Mouse (Mus musculus) heart, postnatal 36 days (tissue): ENCODE measurements around the gene C1qb. TPM values are rescaled to one million over a fixed set of nuclear protein-coding genes. Genes with fewer than 3 reads are reported as not detected.

Experiments used
- DNase-seq, 2 experiments: peaks; one replicate each; pipeline ENCODE4 v3.0.0; 2021 to 2022
- intact Hi-C: fragments of 180-260 bp; cut with DNase I; formaldehyde crosslinking; loops from one replicate; pipeline ENCODE4 v1.15.1; 2025
- total RNA-seq, 2 experiments: library from RNA; stranded (reverse); gene quantifications; 2 replicates each; pipeline ENCODE4 v1.2.3; 2021

Gene C1qb
- total RNA-seq, 2 experiments from 2014 or later = 39.8 to 72.6 TPM

DNA sequence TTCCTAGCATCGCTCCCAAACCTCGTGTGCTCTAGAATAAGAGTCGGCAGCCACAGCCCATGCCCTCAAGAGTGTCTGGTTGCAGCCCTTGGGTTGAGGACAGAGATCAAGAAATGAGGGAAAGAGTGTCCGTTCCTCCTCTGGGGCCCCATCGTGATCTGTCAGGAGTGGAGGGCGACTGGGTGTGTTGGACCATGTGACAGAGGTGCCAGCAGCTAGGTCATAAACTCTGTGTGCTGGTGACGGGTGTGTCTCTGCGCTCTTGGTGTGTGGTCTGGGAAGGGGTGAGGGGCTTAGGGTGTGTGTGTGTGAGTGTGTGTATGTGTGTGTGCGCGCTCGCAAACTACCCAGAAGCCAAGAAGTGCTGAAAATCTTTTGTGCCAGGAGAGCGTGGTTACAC is 33.0 kb downstream of the C1qb start:
- DNase-seq = no peak
- intact Hi-C loops = no loop called here

DNA sequence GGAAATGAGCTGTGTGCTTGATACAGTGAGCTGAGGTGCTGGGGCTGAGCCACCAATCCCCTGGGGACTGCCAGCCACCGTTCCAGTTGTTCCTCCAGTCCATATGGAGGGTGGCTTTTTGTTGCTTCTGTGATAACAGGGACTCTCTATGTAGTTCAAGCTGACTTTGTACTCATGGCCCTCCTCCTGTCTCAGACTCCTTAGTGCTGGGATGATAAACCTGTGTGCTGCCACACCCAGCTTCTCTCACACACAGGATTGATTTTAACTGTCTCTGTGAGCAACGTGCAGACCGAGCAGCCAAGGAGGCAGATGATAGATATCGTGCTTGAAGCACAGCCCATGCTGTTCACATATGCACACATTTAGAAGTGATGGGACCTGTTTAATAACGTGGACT is 33.9 kb downstream of the C1qb start:
- DNase-seq = no peak
- intact Hi-C loops = no loop called here

DNA sequence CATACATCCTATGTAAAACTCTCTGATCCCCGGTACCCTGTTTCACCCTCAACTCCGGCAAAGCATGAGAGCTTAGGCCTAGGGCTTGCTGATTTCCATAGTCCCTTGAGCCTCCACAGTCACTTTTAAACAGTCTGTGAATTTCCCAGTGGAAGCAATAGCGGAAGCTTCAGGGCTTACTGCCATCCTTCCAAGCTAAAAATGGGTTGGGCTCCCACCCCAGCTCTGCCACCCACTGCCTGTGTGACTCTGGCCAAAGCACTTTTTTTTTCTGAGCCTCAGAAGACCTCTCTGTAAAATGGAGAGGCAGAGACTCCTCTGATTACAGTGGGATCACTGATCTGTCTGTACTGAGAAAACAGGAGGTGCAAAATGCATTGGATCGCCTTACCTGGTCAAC is 37.4 kb downstream of the C1qb start:
- no peak for DNase-seq
- intact Hi-C loops = no loop called here

DNA sequence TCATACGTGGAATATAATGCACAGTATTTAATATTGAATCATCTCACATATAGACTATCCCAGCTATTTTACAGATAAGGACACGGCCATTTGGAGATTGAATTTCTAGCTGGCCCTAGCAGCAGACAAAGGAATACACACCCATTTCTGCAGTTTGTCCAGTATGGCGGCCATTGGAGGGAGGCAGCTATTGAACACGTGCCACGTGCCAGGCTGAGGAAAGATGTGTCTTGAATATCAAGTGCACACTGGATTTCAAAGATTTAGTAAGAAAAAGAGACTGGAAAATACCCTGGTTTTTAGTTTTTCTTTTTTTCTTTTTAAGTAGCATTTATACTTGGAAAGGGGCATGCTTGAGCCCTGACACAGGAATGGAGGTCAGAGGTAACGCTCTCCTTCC is 38.8 kb downstream of the C1qb start:
- intact Hi-C loops = no loop called here

DNA sequence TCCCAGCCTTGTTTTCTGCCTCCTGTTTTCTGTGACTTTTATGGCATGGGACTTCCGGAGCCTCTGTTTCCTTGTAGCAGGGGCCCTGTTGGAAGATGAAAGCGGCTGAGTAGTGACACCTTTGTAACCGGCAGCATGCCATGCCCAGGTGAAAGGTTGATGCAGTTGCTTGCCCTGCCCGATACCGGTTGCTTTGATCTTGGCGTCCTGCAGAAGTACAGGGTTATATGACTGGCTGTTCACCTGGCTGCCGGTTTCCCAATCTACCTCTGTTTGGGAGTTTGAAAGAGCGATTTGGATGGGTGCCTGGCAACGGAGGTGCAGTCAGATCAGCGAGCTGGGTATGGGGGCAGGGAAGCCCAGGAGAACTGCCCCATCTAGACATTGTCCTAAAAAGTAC is 43.2 kb downstream of the C1qb start:
- intact Hi-C loops = loop anchor here (5.0 kb wide), 1 partner anchor 101 kb away; no protein-coding TSS in a partner anchor
- no peak for DNase-seq

More for the DNA sequence above, 38.8 kb downstream of the C1qb start:
- no peak for DNase-seq

DNA sequence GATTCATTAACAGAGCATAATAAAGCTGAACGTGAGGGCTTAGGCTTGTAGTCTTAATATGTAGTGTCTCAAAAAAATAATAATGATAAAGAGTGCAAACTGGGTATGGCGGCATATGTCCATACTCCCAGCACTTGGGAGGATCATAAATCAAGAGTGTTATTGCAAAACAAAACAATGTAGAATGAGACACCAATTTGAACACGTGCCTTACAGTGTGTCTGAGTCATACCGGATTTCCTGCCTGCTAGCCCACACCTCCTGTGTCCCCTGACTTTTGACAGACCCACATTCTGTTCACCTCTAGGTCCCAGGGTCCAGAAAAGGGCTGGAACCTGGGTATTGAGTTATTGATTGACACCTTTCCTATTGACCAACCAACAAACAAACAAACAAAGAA is 44.0 kb downstream of the C1qb start:
- no peak for DNase-seq
- intact Hi-C loops = loop anchor here (5.0 kb wide), 1 partner anchor 100 kb away; no protein-coding TSS in a partner anchor

DNA sequence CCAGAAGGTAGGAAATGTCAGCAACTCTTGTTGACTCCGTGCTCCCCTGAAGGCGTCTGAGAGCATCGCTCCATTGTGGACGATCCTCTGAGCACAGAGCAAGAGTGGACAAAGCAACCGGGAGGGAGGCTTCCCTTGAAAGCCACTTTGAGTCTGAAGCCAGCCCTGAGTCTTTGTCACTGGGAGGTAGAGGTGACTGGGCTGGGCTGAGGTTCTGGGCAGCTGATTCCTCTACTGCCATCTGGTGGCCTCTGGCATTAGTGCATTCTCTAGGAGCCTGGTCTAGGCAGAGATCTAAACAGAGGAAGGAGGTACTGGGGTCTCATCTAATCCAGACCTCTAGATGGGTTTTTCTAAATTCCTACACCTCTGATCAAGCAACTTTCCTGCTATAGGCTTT is 44.9 kb downstream of the C1qb start:
- DNase-seq = peak; percentile 79 to 82
- intact Hi-C loops = loop anchor here (1.0 to 5.0 kb wide), 3 partner anchors 99 to 163 kb away; no protein-coding TSS in a partner anchor

DNA sequence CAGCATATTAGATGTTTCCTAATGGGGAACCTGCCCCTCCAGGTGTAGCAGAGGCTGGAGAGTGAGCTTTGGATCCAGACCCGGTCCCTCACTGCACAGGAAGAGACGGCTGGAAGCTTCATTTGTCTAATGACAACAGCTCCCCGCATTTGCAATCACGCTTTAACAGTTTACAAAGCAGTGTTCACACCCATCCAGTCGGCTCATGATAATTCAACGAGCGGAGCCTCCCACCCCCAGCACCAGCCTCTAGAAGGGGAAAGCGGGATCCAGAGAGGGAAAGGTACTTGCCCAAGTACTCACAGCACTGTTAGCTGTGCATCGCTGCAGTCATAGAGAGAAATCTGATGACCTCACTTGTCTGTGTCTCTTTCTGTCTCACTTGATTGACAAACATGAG is 47.5 kb downstream of the C1qb start:
- DNase-seq = no peak
- intact Hi-C loops = no loop called here

DNA sequence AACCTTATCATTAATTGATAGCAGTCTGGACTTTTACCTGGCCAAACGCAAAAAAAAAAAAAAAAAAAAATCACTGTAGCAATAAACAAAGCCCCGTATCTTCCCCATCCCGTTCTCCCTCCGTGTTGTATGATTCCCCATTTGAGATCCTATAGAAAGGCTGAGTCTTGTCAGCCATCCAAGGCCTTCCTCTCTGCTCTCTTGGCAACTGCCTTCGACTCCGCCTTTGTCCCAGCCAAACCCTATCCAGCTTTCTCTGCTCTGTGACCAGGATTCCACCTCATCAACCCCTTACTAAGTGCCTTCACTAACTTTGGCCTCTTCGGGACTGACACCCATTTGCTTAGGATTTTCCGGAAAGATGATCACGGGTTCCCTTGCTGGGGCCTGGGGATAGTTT is 48.0 kb downstream of the C1qb start:
- intact Hi-C loops = no loop called here
- DNase-seq = no peak

DNA sequence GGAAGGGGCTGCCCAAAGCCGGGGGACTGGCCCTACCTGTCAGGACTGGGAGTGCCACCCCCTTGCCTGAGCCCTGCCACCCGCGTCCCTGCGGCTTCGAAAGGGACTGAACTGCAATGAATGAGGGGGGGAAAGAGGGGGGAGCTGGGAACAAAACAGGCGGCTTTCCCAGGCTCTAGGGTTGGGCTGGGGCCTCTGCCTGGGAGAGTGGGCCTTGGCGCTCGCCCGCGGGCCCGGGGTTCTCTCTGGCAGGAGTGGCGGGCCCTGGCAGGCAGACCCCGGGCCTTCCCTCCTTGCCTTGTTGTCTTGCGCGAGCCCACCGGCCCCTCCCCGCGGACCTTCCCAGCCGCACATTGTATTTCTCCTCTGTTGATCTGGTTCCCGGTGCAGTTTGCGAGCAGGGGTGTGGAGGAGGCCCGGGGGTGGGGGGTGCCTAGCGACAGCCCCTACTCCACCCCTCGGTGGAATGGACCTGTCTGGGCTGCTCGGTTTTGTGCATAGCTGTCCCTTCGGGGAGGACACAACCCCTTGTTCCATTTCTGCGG is 49.5 kb downstream of the C1qb start:
- intact Hi-C loops = no loop called here

DNA sequence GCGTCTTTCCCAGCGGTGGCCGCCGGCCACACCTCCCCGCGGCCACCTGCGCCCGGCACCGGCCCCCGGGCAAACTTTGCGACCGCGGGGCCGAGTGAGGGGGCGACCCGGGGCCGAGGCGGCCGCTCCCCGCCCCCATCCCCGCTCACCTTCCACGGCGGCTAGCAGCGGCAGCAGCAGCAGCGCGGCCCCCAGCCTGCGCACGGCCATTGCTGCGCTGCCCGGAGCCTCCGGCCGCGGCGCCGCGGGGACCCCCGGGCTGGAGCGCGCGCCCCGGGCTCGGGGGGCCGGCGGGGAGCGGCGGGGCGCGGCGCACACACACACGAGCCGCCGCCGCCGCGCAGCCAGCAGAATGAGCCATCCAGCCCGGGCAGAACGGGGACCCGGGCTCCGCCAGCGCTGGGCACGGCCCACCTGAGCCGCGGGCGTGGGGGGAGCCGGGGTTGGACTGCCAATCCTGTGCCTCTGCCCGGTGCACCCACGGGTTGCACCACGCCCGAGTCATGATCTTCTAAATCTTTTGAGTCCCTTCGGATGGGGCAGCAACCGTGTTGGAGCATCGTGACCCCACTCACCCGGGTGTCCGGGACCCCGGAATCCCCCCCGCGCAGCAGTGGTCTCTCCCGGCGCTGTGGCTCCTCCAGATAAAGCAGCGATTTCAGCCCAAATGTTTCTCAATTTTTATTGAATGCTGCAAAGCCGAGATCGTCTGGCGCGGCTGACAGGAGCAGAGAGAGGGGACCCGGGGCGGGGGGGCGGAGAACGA is 50.2 kb downstream of the C1qb start, which contains the start of gene Ephb2:
Gene Ephb2 (minus strand): TSS at position 368 of the 766 bp plus-strand sequence.
- peak; percentile 64 to 71 for DNase-seq
- intact Hi-C loops = no loop called here

More for the DNA sequence above, 49.5 kb downstream of the C1qb start:
- no peak for DNase-seq

DNA sequence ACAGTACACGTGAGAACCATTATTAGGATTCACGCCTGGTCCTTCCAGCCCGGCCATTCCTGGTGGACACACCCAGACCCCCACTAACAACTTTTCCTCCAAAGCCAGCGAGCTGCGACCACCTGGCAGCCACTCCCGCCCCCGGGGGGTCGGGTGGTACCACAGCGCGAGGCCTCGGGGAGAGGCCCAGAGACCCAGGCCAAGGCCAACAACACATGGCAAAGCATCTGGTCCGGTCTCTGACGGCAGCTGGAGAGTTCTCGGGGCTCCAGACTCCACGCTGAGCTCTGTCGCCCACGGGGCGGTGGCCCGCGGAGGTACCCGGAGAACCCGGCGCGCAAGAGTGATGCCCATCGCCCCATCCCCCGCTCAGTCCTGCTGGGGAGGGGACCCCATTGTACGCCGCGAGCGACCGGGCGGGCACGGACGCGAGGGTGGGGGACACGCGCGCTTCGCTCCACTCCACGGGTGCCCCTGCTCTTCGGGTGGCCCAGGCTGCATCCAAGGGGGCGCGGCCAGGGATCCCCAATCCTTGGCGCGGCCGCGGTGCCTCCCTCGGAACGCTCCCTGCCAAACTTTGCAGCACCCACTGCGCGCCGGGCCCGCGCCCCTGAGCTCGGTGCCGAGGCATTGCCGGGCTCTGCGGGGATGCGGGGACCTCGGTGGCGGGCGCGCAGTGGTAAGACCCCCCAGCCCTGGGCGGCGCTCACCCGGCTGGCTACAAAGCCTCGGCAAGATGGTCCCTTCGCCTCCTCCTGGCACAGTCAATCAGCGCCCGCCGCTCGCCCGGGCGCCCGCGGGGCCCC is 51.0 kb downstream of the C1qb start:
- no peak for DNase-seq
- intact Hi-C loops = no loop called here

DNA sequence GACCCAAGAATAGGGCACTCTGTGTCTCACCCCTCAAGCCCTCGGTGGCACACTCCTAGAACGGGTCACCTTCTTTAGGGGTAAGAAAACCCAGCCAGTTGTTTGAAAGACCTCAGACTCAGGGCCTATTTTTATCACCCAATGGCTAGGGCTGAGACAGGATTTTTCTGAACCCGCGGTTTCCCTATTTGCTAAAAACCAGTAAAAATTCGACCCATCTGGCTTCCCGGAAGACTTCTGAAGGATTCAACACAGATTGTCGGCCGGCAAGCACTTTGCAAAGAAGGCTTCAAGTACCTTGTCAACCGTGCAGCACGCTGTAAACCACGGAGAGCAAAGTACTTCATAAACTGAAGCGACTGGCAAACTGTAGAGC is 51.6 kb downstream of the C1qb start:
- intact Hi-C loops = no loop called here
- DNase-seq = no peak

DNA sequence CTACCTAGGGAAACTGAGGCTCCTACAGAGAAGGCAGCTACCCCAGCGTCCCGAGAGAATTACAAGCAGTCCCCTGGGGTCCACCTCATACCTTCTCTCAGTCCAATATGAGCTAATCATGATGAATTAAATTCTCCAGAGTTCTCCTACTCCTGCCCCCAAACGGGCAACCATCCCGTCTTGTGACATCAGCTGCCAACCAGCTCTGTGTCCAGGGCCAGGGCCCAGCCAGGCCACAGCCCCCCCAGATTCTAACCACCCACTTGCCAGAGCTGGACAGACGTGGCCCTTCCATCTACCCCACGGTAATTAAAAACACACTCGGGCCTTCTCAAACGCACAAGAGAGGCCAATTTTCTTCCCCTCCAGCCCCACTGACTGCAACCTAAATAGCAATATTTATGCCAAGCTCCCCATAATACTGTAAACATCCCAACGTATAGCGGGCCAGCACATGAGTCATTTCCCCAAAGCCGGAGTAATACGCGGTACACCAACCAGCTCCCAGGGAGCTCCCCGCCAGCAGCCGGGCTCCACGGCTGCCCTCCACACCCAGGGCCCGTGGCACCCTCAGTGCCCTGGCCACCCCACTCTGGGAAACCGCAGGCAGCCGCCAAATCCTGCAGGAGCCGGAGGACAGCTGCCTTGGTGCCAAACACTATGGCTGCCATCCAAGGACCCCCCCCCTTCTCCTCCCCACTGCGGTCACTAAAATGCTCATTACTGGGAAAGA is 52.2 kb downstream of the C1qb start:
- DNase-seq = no peak
- intact Hi-C loops = no loop called here

DNA sequence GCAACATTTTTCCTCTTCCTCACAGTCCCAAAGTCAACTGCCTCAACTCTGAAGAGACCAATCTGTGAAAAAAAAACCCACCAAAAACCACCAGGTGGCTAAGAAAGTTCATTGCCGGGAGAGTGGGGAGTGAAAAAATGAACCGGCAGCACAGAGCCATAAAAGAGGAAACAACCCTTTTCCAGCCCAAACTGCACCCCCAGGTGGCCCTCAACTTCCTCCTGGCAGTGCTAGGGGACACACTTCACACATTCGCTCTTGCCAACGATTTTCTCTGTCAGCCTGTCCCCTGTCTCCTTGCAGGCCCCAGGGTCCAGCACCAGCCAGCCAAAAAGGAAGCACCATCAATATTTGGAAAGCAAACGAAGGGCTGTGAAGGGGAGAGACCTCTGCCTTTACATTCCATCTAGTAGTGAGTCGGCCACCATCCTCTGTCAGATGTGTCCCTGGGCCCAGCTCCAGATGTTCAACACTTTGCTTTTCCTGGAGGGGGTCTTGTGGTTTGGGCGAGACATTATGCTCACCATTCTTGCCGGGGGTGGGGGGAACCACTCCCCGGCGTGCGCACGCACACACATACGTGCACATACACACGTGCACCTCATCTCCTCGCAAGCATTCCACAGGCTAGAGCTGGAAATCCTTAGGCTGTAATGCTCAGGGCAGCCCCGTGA is 53.3 kb downstream of the C1qb start:
- intact Hi-C loops = no loop called here

DNA sequence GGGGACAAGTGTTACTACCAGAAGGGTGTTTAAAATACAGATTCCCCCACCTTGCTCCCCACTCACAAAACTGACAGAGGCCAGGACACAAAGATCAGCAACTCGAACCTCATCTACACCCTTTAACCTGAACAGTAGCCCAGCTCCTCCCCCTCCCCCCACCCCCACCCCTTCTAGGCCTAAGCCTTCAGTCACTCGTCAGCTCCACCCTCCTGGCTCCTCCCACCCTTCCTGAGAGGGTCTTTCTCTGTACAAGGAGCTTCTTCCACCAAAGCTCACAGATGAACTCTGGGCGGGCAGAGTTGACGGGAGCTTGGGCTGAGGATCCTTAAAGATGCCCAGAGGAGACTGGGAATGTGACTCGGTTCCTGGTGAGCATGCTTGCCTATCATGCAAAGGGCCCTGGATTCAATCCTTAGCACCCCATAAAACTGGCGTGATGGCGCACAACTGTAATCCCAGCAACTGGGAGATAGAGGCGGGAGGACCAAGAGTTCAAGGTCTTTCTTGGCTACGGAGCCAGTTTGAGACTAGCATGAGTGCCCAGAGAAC is 55.6 kb downstream of the C1qb start:
- DNase-seq = no peak
- intact Hi-C loops = no loop called here

More for the DNA sequence above, 53.3 kb downstream of the C1qb start:
- DNase-seq = no peak
